Mouse (Mus musculus): Measurements from ENCODE around the gene Zfp771. TPM values are rescaled to one million over a fixed set of nuclear protein-coding genes. Genes with fewer than 3 reads are reported as not detected.
"Not testable (repeated sequence)": the region's sequence is repeated elsewhere in the genome, so short reads cannot be mapped to it uniquely, and the experiment has no call there.

The Zfp771 gene
- total RNA-seq, 2 experiments from 2014 or later = 19.1 TPM

GRCm38 (mm10) chr7:127250511-127250910, 6.4 kb downstream of the Zfp771 start:
- intact Hi-C loops (cut with DNase I) = not testable (repeated sequence)

GRCm38 (mm10) chr7:127252414-127252813, 8.3 kb downstream of the Zfp771 start:
- intact Hi-C loops (cut with DNase I) = no loop called here
- peak in 1 of 2 experiments; percentile 18 for DNase-seq

More at GRCm38 (mm10) chr7:127250511-127250910, 6.4 kb downstream of the Zfp771 start:
- not testable (repeated sequence) for DNase-seq

GRCm38 (mm10) chr7:127253341-127253740, 9.3 kb downstream of the Zfp771 start:
- intact Hi-C loops (cut with DNase I) = no loop called here
- no peak for DNase-seq

GRCm38 (mm10) chr7:127253821-127254769, 10.0 kb downstream of the Zfp771 start:
- intact Hi-C loops (cut with DNase I) = no loop called here
- peak; percentile 94 to 95 for DNase-seq

- intact Hi-C loops (cut with DNase I) = loop anchor here (5.0 kb wide), 1 partner anchor 257 kb away; the partner anchor contains the start of gene Srcap
- DNase-seq = no peak
Measured at GRCm38 (mm10) chr7:127255008-127255407, 10.9 kb downstream of the Zfp771 start.

GRCm38 (mm10) chr7:127255965-127256364, 11.9 kb downstream of the Zfp771 start:
- intact Hi-C loops (cut with DNase I) = loop anchor here (5.0 kb wide), 1 partner anchor 256 kb away; the partner anchor contains the start of gene Srcap
- no peak for DNase-seq

GRCm38 (mm10) chr7:127256518-127256917, 12.4 kb downstream of the Zfp771 start:
- intact Hi-C loops (cut with DNase I) = loop anchor here (5.0 kb wide), 1 partner anchor 256 kb away; the partner anchor contains the start of gene Srcap
- no peak for DNase-seq

GRCm38 (mm10) chr7:127259186-127259905, 15.3 kb downstream of the Zfp771 start:
- no peak for DNase-seq
- intact Hi-C loops (cut with DNase I) = loop anchor here (5.0 kb wide), 1 partner anchor 253 kb away; the partner anchor contains the start of gene Srcap

GRCm38 (mm10) chr7:127260309-127261111, 16.4 kb downstream of the Zfp771 start, which contains the start of gene Dctpp1:
Gene Dctpp1, minus strand, starts transcription at chr7:127260709.
- peak; percentile 94 to 95 for DNase-seq
- intact Hi-C loops (cut with DNase I) = loop anchor here (2.0 to 5.0 kb wide), 2 partner anchors 14 to 82 kb away; partner anchors contain the start of gene Sephs2

- intact Hi-C loops (cut with DNase I) = loop anchor here (5.0 kb wide), 1 partner anchor 80 kb away; no protein-coding TSS in a partner anchor
- no peak for DNase-seq
Measured at GRCm38 (mm10) chr7:127262218-127262961, 18.3 kb downstream of the Zfp771 start.

- no peak for DNase-seq
- intact Hi-C loops (cut with DNase I) = loop anchor here (5.0 kb wide), 1 partner anchor 79 kb away; no protein-coding TSS in a partner anchor
Measured at GRCm38 (mm10) chr7:127263526-127263925, 19.5 kb downstream of the Zfp771 start.

- DNase-seq = no peak
- intact Hi-C loops (cut with DNase I) = no loop called here
Measured at GRCm38 (mm10) chr7:127270256-127270655, 26.2 kb downstream of the Zfp771 start.

GRCm38 (mm10) chr7:127270666-127271065, 26.6 kb downstream of the Zfp771 start:
- intact Hi-C loops (cut with DNase I) = no loop called here
- DNase-seq = no peak

GRCm38 (mm10) chr7:127271093-127271492, 27.0 kb downstream of the Zfp771 start:
- intact Hi-C loops (cut with DNase I) = no loop called here
- DNase-seq = no peak

GRCm38 (mm10) chr7:127272566-127272965, 28.5 kb downstream of the Zfp771 start:
- no peak for DNase-seq
- intact Hi-C loops (cut with DNase I) = no loop called here

GRCm38 (mm10) chr7:127273118-127273923, 29.2 kb downstream of the Zfp771 start:
- no peak for DNase-seq
- intact Hi-C loops (cut with DNase I) = no loop called here

- intact Hi-C loops (cut with DNase I) = loop anchor here (2.0 kb wide), 1 partner anchor 13 kb away; the partner anchor contains the start of gene Dctpp1
- peak; percentile 98 for DNase-seq
Measured at GRCm38 (mm10) chr7:127273925-127274789, 30.1 kb downstream of the Zfp771 start, which contains the start of gene Sephs2. Gene Sephs2, minus strand, starts transcription at chr7:127274055.

All from heart, postnatal 36 days (tissue).